Mouse (Mus musculus) forebrain, embryonic 13.5 days (tissue): ENCODE data around the gene Frrs1. TPM values are rescaled to one million over a fixed set of nuclear protein-coding genes. Genes with fewer than 3 reads are reported as not detected.

Experiments
- ATAC-seq: fragments of 200-750 bp; cut with Nextera tagmentation; 2 replicates; pipeline ENCODE4 v1.8.0; 2017
- H3K27ac ChIP-seq: fragments of 300-500 bp; sonication (generic); 2 replicates; pipeline ENCODE4 v1.5.1; 2015; ENCODE audit warnings: inconsistent platforms, mild to moderate bottlenecking, moderate library complexity
- H3K27me3 ChIP-seq: fragments of 300-500 bp; sonication (generic); 2 replicates; pipeline ENCODE4 v1.6.1; 2015; ENCODE audit warnings: mild to moderate bottlenecking, inconsistent platforms
- H3K36me3 ChIP-seq: fragments of 300-500 bp; sonication (generic); 2 replicates; pipeline ENCODE4 v1.6.1; 2015; ENCODE audit warnings: mild to moderate bottlenecking, inconsistent platforms; ENCODE audit not compliant: poor library complexity, severe bottlenecking
- H3K4me1 ChIP-seq: fragments of 300-500 bp; sonication (generic); 2 replicates; pipeline ENCODE4 v1.6.1; 2015; ENCODE audit warnings: inconsistent platforms
- H3K4me2 ChIP-seq: fragments of 300-500 bp; sonication (generic); 2 replicates; pipeline ENCODE4 v1.6.1; 2015; ENCODE audit warnings: inconsistent platforms, mild to moderate bottlenecking, moderate library complexity
- H3K4me3 ChIP-seq: fragments of 300-500 bp; sonication (generic); 2 replicates; pipeline ENCODE4 v1.5.1; 2015; ENCODE audit warnings: mild to moderate bottlenecking, inconsistent platforms
- H3K9ac ChIP-seq: fragments of 300-500 bp; sonication (generic); 2 replicates; pipeline ENCODE4 v1.6.1; 2015; ENCODE audit warnings: mild to moderate bottlenecking, inconsistent platforms
- H3K9me3 ChIP-seq: fragments of 300-500 bp; sonication (generic); replicated peaks from 2 replicates; pipeline ENCODE4 v1.6.1; 2016; ENCODE audit warnings: inconsistent platforms
- WGBS: fragments of 180-500 bp; shearing (Covaris S2); methylation state at CpG from one replicate; pipeline ENCODE4 v1.1.7; 2015; 5-methylcytosine and 5-hydroxymethylcytosine counted together
- polyA plus RNA-seq: library from polyadenylated mRNA; unstranded; fragments of >200 nt; fragmentation: Nextera tagmentation; extraction: Ambion mirVana; gene quantifications from 2 replicates; pipeline ENCODE4 v1.2.1, GENCODE M21; 2015

The Frrs1 gene
- polyA plus RNA-seq, 1 experiment from 2014 or later, result 3.8 TPM

GRCm38 (mm10) chr3:116833491-116833890 is 25.8 kb upstream of the Frrs1 start:
- Histone ChIP-seq H3K9ac (no peak overlapping the region), H3K36me3 (no peaks in the 10 kb centered on the region), H3K4me3 (no peak overlapping the region), H3K4me1 (0 out of 2 replicates have a peak, but pooled peaks cover 3% of the 10 kb centered on the region), H3K27ac (no peak overlapping the region), H3K4me2 (no peak overlapping the region), H3K9me3 (no peaks in the 10 kb centered on the region), H3K27me3 (no peaks in the 10 kb centered on the region)
- ATAC-seq, result no peak
- WGBS, result 87% methylated on average over 4 of the region's 4 CpGs

GRCm38 (mm10) chr3:116834241-116834640 is 25.0 kb upstream of the Frrs1 start:
- 88% methylated on average over 6 of the region's 6 CpGs for WGBS
- Histone ChIP-seq H3K27me3 (no peaks in the 10 kb centered on the region), H3K4me1 (0 out of 2 replicates have a peak, but pooled peaks cover 3% of the 10 kb centered on the region), H3K4me3 (no peak overlapping the region), H3K4me2 (no peak overlapping the region), H3K9me3 (no peaks in the 10 kb centered on the region), H3K36me3 (no peaks in the 10 kb centered on the region), H3K27ac (no peak overlapping the region), H3K9ac (no peak overlapping the region)
- ATAC-seq, result no peak

- Histone ChIP-seq H3K4me3 (no peak overlapping the region), H3K27me3 (no peaks in the 10 kb centered on the region)
- ATAC-seq, result no peak
These were observed 23.9 kb upstream of the Frrs1 start for GRCm38 (mm10) chr3:116835350-116835749.

GRCm38 (mm10) chr3:116835770-116836680 is 23.2 kb upstream of the Frrs1 start:
- H3K4me1 ChIP-seq, result 0 out of 2 replicates have a peak, but pooled peaks cover 3% of the 10 kb centered on the region
- H3K4me2 ChIP-seq, result peak overlapping the region; percentile 67
- H3K36me3 ChIP-seq, result no peaks in the 10 kb centered on the region
- 28% methylated on average over 21 of the region's 21 CpGs for WGBS
- H3K9me3 ChIP-seq, result no peaks in the 10 kb centered on the region
- no peaks in the 10 kb centered on the region for H3K27me3 ChIP-seq
- peak overlapping the region; percentile 38 for H3K4me3 ChIP-seq
- no peak overlapping the region for H3K27ac ChIP-seq
- H3K9ac ChIP-seq, result peak overlapping the region; percentile 62
- peak; percentile 91 for ATAC-seq

More at GRCm38 (mm10) chr3:116835350-116835749, 23.9 kb upstream of the Frrs1 start:
- 78% methylated on average over 4 of the region's 4 CpGs for WGBS
- Histone ChIP-seq H3K27ac (no peak overlapping the region), H3K4me1 (0 out of 2 replicates have a peak, but pooled peaks cover 3% of the 10 kb centered on the region), H3K36me3 (no peaks in the 10 kb centered on the region), H3K9me3 (no peaks in the 10 kb centered on the region), H3K9ac (peak overlapping the region; percentile 62), H3K4me2 (peak overlapping the region; percentile 67)

GRCm38 (mm10) chr3:116836681-116837475 is 22.4 kb upstream of the Frrs1 start:
- Histone ChIP-seq H3K27ac (no peak overlapping the region), H3K27me3 (no peaks in the 10 kb centered on the region), H3K36me3 (no peaks in the 10 kb centered on the region), H3K9ac (no peak overlapping the region), H3K4me3 (no peak overlapping the region), H3K4me1 (0 out of 2 replicates have a peak, but pooled peaks cover 3% of the 10 kb centered on the region), H3K4me2 (no peak overlapping the region), H3K9me3 (no peaks in the 10 kb centered on the region)
- WGBS, result 82% methylated on average over 23 of the region's 23 CpGs
- no peak for ATAC-seq

- H3K4me1 ChIP-seq, result no peaks in the 10 kb centered on the region
- 76% methylated on average over 2 of the region's 2 CpGs for WGBS
- H3K9ac ChIP-seq, result no peak overlapping the region
- no peak overlapping the region for H3K4me3 ChIP-seq
- no peaks in the 10 kb centered on the region for H3K9me3 ChIP-seq
- no peak for ATAC-seq
- no peak overlapping the region for H3K27ac ChIP-seq
- H3K36me3 ChIP-seq, result no peaks in the 10 kb centered on the region
- no peak overlapping the region for H3K4me2 ChIP-seq
- no peaks in the 10 kb centered on the region for H3K27me3 ChIP-seq
These were observed 18.0 kb upstream of the Frrs1 start for GRCm38 (mm10) chr3:116841311-116841710.

GRCm38 (mm10) chr3:116844880-116845579 is 14.2 kb upstream of the Frrs1 start:
- no peak for ATAC-seq
- no peaks in the 10 kb centered on the region for H3K36me3 ChIP-seq
- H3K27ac ChIP-seq, result no peak overlapping the region
- H3K9me3 ChIP-seq, result no peaks in the 10 kb centered on the region
- H3K4me1 ChIP-seq, result no peaks in the 10 kb centered on the region
- H3K27me3 ChIP-seq, result no peaks in the 10 kb centered on the region
- WGBS, result 94% methylated on average over 10 of the region's 10 CpGs
- H3K4me2 ChIP-seq, result no peak overlapping the region
- no peak overlapping the region for H3K9ac ChIP-seq
- H3K4me3 ChIP-seq, result no peak overlapping the region

GRCm38 (mm10) chr3:116846084-116846483 is 13.2 kb upstream of the Frrs1 start:
- no peak overlapping the region for H3K9ac ChIP-seq
- H3K4me1 ChIP-seq, result no peaks in the 10 kb centered on the region
- H3K9me3 ChIP-seq, result no peaks in the 10 kb centered on the region
- no peak overlapping the region for H3K27ac ChIP-seq
- H3K27me3 ChIP-seq, result no peaks in the 10 kb centered on the region
- no peak for ATAC-seq
- WGBS, result 92% methylated on average over 4 of the region's 4 CpGs
- H3K4me2 ChIP-seq, result no peak overlapping the region
- H3K4me3 ChIP-seq, result no peak overlapping the region
- no peaks in the 10 kb centered on the region for H3K36me3 ChIP-seq

GRCm38 (mm10) chr3:116848099-116848498 is 11.2 kb upstream of the Frrs1 start:
- Histone ChIP-seq H3K9ac (no peak overlapping the region), H3K27ac (no peak overlapping the region), H3K4me3 (no peak overlapping the region), H3K4me1 (no peaks in the 10 kb centered on the region), H3K4me2 (no peak overlapping the region), H3K36me3 (no peaks in the 10 kb centered on the region), H3K27me3 (no peaks in the 10 kb centered on the region), H3K9me3 (no peaks in the 10 kb centered on the region)
- 91% methylated on average over 1 of the region's 1 CpGs for WGBS
- ATAC-seq, result no peak

- H3K27ac ChIP-seq, result no peak overlapping the region
- H3K9me3 ChIP-seq, result no peaks in the 10 kb centered on the region
- H3K36me3 ChIP-seq, result no peaks in the 10 kb centered on the region
- ATAC-seq, result no peak
- 92% methylated on average over 4 of the region's 4 CpGs for WGBS
- H3K27me3 ChIP-seq, result no peaks in the 10 kb centered on the region
- H3K4me3 ChIP-seq, result no peak overlapping the region
- H3K4me1 ChIP-seq, result no peaks in the 10 kb centered on the region
- no peak overlapping the region for H3K9ac ChIP-seq
- no peak overlapping the region for H3K4me2 ChIP-seq
These were observed 10.3 kb upstream of the Frrs1 start for GRCm38 (mm10) chr3:116848936-116849335.

GRCm38 (mm10) chr3:116850376-116850775 is 8.9 kb upstream of the Frrs1 start:
- no peak overlapping the region for H3K27ac ChIP-seq
- H3K9me3 ChIP-seq, result no peaks in the 10 kb centered on the region
- ATAC-seq, result no peak
- H3K4me1 ChIP-seq, result no peaks in the 10 kb centered on the region
- no peak overlapping the region for H3K4me3 ChIP-seq
- no peak overlapping the region for H3K4me2 ChIP-seq
- no peaks in the 10 kb centered on the region for H3K27me3 ChIP-seq
- 93% methylated on average over 1 of the region's 1 CpGs for WGBS
- no peaks in the 10 kb centered on the region for H3K36me3 ChIP-seq
- no peak overlapping the region for H3K9ac ChIP-seq
